Mouse (Mus musculus) liver, embryonic 11.5 days (tissue): ENCODE measurements around the gene Brd3os. TPM values are rescaled to one million over a fixed set of nuclear protein-coding genes. Genes with fewer than 3 reads are reported as not detected.
A peak's percentile ranks its signal among the peaks of the same experiment; 100 is the strongest.

Source experiments
- ATAC-seq: fragments of 200-750 bp; cut with Nextera tagmentation; replicated peaks from 2 replicates; pipeline ENCODE4 v1.8.0; 2017; ENCODE audit warnings: moderate number of reproducible peaks, mild to moderate bottlenecking, moderate TSS enrichment, moderate library complexity; ENCODE audit not compliant: low FRiP score
- DNase-seq: peaks from one replicate; pipeline ENCODE4 v3.0.0-alpha.2; 2017; ENCODE audit warnings: low spot score
- H3K27ac ChIP-seq: fragments of 300-500 bp; sonication (generic); 2 replicates; pipeline ENCODE4 v1.5.1; 2014; ENCODE audit warnings: mild to moderate bottlenecking, low read depth, low read length, control low read depth
- H3K27me3 ChIP-seq: fragments of 300-500 bp; sonication (generic); replicated peaks from 2 replicates; pipeline ENCODE4 v1.6.1; 2014; ENCODE audit warnings: low read length, mixed read lengths; ENCODE audit not compliant: control insufficient read depth, insufficient read depth
- H3K36me3 ChIP-seq: fragments of 300-500 bp; sonication (generic); 2 replicates; pipeline ENCODE4 v1.6.1; 2014; ENCODE audit warnings: mild to moderate bottlenecking, low read length, moderate library complexity, mixed read lengths; ENCODE audit not compliant: control insufficient read depth, insufficient read depth
- H3K4me1 ChIP-seq: fragments of 300-500 bp; sonication (generic); replicated peaks from 2 replicates; pipeline ENCODE4 v1.6.1; 2014; ENCODE audit warnings: low read length, mixed read lengths; ENCODE audit not compliant: control insufficient read depth, insufficient read depth
- H3K4me2 ChIP-seq: fragments of 300-500 bp; sonication (generic); 2 replicates; pipeline ENCODE4 v1.6.1; 2014; ENCODE audit warnings: mild to moderate bottlenecking, control low read depth, moderate library complexity
- H3K4me3 ChIP-seq: fragments of 300-500 bp; sonication (generic); 2 replicates; pipeline ENCODE4 v1.5.1; 2014; ENCODE audit warnings: low read depth, low read length, control low read depth
- H3K9ac ChIP-seq: fragments of 300-500 bp; sonication (generic); 2 replicates; pipeline ENCODE4 v1.6.1; 2014; ENCODE audit warnings: low read depth, low read length, control low read depth
- H3K9me3 ChIP-seq: fragments of 300-500 bp; sonication (generic); 2 replicates; pipeline ENCODE4 v1.6.1; 2016; ENCODE audit warnings: low read length, inconsistent platforms, mixed read lengths; ENCODE audit not compliant: control insufficient read depth
- WGBS: fragments of 180-500 bp; shearing (Covaris S2); extraction: QIAGEN DNeasy Blood & Tissue Kit; methylation state at CpG from one replicate; pipeline ENCODE4 v1.1.7; 2014; 5-methylcytosine and 5-hydroxymethylcytosine counted together
- polyA plus RNA-seq: library from polyadenylated mRNA; unstranded; fragments of >200 nt; fragmentation: Nextera tagmentation; extraction: Ambion mirVana; gene quantifications from 2 replicates; pipeline ENCODE4 v1.2.1, GENCODE M21; 2014

The Brd3os gene
- polyA plus RNA-seq, 1 experiment from 2014 or later: 2.8 TPM

DNA sequence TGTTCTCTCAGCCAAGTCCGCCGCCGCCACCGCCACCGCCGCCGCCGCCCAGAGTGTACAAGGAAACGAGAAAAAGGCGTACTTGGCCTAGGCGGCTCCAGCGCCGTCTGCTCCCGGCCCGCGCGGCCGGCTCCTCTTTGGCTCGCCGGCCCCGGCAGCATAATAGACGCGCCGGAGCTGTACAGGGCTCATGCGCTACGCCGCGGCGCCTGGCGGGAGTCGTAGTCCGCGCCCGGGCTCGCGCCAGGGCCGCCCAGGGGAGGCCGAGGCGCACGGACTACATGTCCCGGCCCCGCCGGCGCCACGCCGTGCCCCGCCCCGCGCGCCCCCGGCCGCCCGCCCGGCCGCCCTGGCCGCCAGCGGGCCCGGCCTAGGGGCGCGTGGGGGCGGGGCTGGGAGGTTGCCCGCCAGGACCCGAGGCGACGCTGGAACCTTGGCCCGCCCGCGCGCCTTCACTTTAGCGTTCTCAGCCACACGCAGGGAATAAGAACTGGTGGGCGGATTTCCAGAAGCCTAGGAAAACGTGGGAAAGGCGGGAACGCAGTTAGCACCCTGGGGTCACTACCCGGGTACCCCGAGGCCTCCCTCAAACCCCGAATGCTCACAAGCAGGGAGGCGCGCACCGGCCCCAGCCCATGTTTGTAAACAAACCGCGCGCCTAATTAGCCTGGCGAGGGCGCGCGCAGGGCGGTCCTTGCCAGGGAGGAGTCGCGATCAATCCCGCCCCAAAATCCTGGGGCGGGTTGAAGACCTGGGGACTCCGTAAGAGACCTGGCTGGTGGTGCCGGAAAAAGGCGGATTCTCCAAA is 33.6 kb downstream of the Brd3os start:
- under 1% methylated on average over 90 of the region's 96 CpGs for WGBS
- H3K4me3 ChIP-seq: peak overlapping the region; percentile 94

DNA sequence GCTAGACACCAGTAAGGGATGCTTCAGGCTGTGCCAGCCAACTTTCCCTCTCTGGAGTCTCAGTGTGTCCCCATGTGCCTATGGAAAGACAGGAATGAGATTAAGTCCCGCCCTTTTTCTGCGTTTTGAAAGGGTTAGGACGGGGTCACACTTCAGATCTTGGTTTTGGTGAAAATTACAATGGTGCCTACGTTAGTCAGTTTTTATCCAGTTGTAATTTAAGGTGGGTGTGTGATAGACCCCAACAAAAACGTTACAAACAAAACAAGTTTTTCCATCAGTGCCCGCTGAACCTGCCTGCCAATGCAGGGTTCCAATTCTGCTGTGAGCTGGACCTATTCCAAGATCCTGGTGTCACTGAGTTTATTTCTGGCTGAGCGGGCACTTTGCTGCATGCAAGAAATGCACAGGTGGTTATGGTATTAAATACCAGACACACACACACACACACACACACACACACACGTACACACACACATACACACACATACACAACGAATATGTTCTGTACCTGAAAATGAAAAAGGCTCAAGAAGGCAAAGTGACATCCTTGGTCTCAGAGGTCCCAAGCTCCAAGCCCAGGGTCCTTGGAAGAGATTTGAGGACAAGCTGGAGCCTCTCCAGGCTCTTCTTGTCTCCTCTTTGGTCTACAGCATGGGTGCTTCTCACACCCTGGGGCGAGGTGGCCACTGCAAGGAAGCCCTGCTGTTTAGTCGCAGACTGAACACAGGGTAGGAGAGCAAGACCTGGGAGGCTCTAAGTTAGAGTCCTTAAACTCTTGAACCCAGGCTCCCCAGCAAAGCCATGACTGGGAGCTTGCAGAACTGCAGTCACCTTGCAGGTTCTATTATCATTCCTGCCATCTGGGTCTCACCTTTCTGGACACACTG is 34.4 kb downstream of the Brd3os start:
- WGBS: 37% methylated on average over 11 of the region's 11 CpGs
- DNase-seq (no peak), ATAC-seq (no peak)
- Histone ChIP-seq H3K36me3 (no peaks in the 10 kb centered on the region), H3K9me3 (no peaks in the 10 kb centered on the region), H3K27me3 (no peaks in the 10 kb centered on the region), H3K9ac (peak overlapping the region; percentile 66), H3K27ac (peak overlapping the region; percentile 89; the same call in 1 of the 2 replicates), H3K4me2 (peak overlapping the region; percentile 75), H3K4me1 (peaks cover 33% of the 10 kb centered on the region), H3K4me3 (peak overlapping the region; percentile 94)

More for the DNA sequence above, 33.6 kb downstream of the Brd3os start:
- Histone ChIP-seq H3K27ac (peak overlapping the region; percentile 89), H3K9me3 (no peaks in the 10 kb centered on the region), H3K36me3 (peaks cover 2% of the 10 kb centered on the region; the same call in 1 of the 2 replicates), H3K4me1 (peaks cover 41% of the 10 kb centered on the region), H3K27me3 (no peaks in the 10 kb centered on the region), H3K4me2 (peak overlapping the region; percentile 75), H3K9ac (peak overlapping the region; percentile 87)
- ATAC-seq (peak; percentile 96), DNase-seq (peak; percentile 87)

DNA sequence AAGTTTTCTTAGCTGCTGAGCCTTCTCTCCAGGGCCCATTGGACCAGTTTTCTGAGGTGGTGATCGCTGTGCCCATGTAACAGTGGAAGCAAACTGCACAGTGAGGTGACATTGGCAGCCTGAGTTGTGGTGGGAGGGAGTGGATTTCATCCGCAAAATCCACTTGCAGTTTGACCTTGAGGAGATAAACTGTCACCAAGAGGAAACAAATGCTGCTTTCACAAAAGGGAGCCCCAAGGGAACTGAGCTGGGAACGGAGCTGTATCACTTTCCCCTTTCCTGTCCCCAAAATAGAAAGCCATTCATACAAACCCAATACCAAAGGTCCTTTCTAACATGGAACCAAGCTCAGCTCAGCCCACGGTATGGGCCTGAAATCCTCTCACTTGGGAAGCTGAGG is 37.7 kb downstream of the Brd3os start:
- Histone ChIP-seq H3K27ac (no peak overlapping the region; the same call in 1 of the 2 replicates), H3K36me3 (no peaks in the 10 kb centered on the region), H3K9ac (no peak overlapping the region), H3K27me3 (no peaks in the 10 kb centered on the region), H3K4me3 (no peak overlapping the region), H3K9me3 (no peaks in the 10 kb centered on the region), H3K4me2 (no peak overlapping the region), H3K4me1 (peaks cover 7% of the 10 kb centered on the region)
- ATAC-seq: no peak
- whole genome bisulfite sequencing: 54% methylated on average over 4 of the region's 4 CpGs
- DNase-seq: no peak

DNA sequence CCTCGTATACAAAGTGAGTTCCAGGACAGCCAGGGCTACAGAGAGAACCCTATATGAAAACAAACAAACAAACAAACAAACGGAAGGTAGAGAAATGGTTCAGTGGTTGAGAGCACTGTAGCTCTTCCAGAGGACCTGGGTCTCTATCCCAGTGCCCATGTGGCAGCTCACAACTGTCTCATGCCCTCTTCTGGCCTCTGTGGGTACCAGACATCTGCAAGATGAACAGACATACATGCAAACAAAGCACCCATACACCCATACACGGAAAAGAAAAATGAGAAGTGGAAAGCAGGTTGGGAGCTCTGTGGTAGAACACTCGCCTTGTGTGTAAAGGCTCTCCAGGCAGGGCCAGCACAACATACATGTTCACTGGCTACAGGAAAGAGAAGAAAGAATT is 38.2 kb downstream of the Brd3os start:
- no peak overlapping the region for H3K9ac ChIP-seq
- no peak overlapping the region for H3K4me2 ChIP-seq
- no peaks in the 10 kb centered on the region for H3K9me3 ChIP-seq
- ATAC-seq (no peak), DNase-seq (no peak)
- H3K4me3 ChIP-seq: no peak overlapping the region
- H3K36me3 ChIP-seq: no peaks in the 10 kb centered on the region
- H3K27me3 ChIP-seq: no peaks in the 10 kb centered on the region
- H3K4me1 ChIP-seq: peaks cover 7% of the 10 kb centered on the region
- 72% methylated on average over 4 of the region's 4 CpGs for WGBS
- no peak overlapping the region for H3K27ac ChIP-seq

DNA sequence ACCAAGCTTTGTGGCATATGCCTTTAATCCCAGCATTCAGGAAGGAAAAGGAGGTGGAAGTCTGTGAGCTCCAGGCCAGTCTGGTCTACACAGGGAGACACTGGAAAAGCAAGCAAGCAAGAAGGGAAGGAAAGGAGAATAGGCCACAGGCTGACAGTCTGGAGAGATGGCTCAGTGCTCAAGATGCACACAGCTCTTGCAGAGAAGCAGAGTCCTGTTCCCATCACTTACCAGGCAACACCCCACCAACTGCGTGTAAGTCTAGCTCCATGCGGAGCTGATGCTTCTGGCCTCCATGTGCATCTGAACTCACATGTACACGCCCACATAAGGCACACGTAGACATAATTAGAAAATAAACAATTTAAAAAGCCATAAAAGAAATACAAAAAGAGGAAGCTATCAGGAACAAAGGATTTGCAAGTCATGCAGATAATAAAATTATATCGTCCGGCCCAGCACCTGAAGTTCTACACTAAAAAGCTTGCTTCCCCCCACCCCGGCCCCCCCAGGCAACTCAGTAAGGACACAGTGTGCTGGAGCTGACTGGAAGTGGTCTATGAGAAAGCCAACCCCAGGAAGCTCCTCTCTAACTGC is 40.2 kb downstream of the Brd3os start:
- peaks cover 6% of the 10 kb centered on the region; the same call in 1 of the 2 replicates for H3K4me1 ChIP-seq
- DNase-seq: no peak
- H3K9me3 ChIP-seq: no peaks in the 10 kb centered on the region
- no peaks in the 10 kb centered on the region for H3K36me3 ChIP-seq
- no peak overlapping the region for H3K27ac ChIP-seq
- 75% methylated on average over 7 of the region's 7 CpGs for WGBS
- H3K4me3 ChIP-seq: no peak overlapping the region
- no peak overlapping the region for H3K4me2 ChIP-seq
- no peak overlapping the region for H3K9ac ChIP-seq
- ATAC-seq: no peak
- H3K27me3 ChIP-seq: no peaks in the 10 kb centered on the region

DNA sequence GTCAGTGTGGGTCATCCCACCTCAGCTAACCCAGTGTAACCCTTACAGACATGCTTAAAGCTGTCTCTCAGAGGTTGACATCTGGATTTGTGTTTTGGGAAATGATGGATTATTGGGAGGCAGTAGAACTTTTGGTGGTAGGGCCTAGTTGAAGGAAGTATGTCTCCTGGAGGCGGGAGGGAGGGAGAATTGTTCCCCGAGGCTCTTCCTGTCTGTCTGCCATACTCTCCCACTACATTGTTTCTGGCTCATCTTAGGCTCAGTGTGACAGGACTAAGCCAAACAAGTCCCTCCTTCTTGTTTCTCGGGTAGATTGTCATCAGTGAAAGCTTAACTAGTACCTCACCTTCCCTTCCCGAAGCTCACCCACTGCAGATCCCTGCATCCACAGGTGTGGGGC is 44.6 kb downstream of the Brd3os start:
- Histone ChIP-seq H3K9me3 (no peaks in the 10 kb centered on the region), H3K27me3 (no peaks in the 10 kb centered on the region), H3K4me2 (no peak overlapping the region), H3K9ac (no peak overlapping the region), H3K4me1 (peaks cover 10% of the 10 kb centered on the region; the same call in 1 of the 2 replicates), H3K27ac (peak overlapping the region; percentile 38), H3K36me3 (no peaks in the 10 kb centered on the region), H3K4me3 (no peak overlapping the region)
- ATAC-seq (no peak), DNase-seq (no peak)
- 54% methylated on average over 4 of the region's 4 CpGs for WGBS

DNA sequence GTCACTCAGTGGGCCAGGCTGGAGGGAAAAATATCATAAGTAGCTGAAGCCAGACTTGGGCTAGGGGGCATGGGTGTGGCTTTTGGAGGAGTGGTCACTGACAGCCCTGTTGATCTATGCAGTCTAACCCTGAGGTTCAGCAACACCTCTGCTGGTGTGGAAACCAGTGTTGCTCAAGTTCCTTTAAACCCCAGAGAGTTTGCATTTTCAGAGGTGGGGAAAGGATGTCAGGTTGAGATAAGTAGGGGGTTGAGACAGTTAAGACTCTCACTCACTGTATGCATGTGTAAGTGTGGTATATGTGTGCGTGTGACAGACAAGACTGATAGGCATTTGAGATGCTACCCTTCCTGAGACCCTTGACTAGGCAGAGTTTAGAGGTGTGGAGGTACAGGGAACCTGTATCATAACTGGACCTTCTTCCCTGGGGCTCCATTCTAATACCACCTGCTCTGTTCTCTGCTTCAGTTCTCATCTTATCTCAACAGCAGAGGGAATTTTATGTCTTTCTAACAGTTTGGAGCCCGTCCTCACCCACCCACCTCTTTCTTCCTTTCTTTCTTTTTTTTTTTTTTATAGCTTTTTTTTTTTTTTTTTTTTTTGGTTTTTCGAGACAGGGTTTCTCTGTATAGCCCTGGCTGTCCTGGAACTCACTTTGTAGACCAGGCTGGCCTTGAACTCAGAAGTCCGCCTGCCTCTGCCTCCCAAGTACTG is 45.4 kb downstream of the Brd3os start:
- 46% methylated on average over 3 of the region's 4 CpGs for WGBS
- H3K27ac ChIP-seq: peak overlapping the region; percentile 38
- H3K9me3 ChIP-seq: no peaks in the 10 kb centered on the region
- DNase-seq (no peak), ATAC-seq (peak; percentile 84)
- no peak overlapping the region for H3K4me3 ChIP-seq
- no peak overlapping the region for H3K9ac ChIP-seq
- H3K27me3 ChIP-seq: no peaks in the 10 kb centered on the region
- H3K4me2 ChIP-seq: no peak overlapping the region
- no peaks in the 10 kb centered on the region for H3K36me3 ChIP-seq
- peaks cover 10% of the 10 kb centered on the region; the same call in 1 of the 2 replicates for H3K4me1 ChIP-seq

DNA sequence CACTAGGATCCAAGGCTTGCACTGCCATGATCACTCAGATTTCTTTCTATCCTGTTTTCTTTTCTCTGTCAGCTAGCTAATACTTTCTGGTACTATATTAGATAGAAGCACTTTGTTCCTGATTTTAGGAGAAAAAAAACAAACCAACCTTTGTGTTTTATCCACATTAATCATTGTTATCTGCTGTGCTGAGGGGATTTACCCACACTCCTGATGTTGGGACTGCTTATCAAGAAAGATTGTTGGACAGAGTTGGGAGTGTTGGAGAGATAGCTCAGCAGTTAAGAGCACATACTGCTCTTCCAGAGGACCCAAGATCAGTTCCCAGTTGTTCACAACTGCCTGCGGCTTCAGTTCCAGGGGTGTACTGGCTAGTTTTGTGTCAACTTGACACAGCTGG is 46.2 kb downstream of the Brd3os start:
- WGBS: 74% methylated on average over 1 of the region's 1 CpGs
- no peak overlapping the region for H3K9ac ChIP-seq
- DNase-seq (no peak), ATAC-seq (no peak)
- H3K27me3 ChIP-seq: no peaks in the 10 kb centered on the region
- H3K4me2 ChIP-seq: no peak overlapping the region
- no peak overlapping the region for H3K4me3 ChIP-seq
- H3K9me3 ChIP-seq: no peaks in the 10 kb centered on the region
- H3K36me3 ChIP-seq: no peaks in the 10 kb centered on the region
- no peak overlapping the region for H3K27ac ChIP-seq
- H3K4me1 ChIP-seq: peaks cover 10% of the 10 kb centered on the region; the same call in 1 of the 2 replicates
